Mouse (Mus musculus) lung, postnatal 0 days (tissue): ENCODE measurements at regions not wholly inside any gene's neighbourhood (a gene's known extent, or its start where the extent isn't known, plus 50 kb on each side); places are given as distances from the start of the nearest gene placed in this dataset.

Source experiments
- ATAC-seq: fragments of 200-750 bp; cut with Nextera tagmentation; 2 replicates; pipeline ENCODE4 v1.8.0; 2017; ENCODE audit warnings: moderate library complexity
- DNase-seq: peaks from one replicate; pipeline ENCODE4 v3.0.0-alpha.2; 2016; ENCODE audit warnings: low spot score
- H3K27ac ChIP-seq: fragments of 300-500 bp; sonication (generic); 2 replicates; pipeline ENCODE4 v1.5.1; 2014; ENCODE audit warnings: antibody characterized with exemption, mild to moderate bottlenecking, low read length, mixed read lengths
- H3K27me3 ChIP-seq: fragments of 300-500 bp; sonication (generic); replicated peaks from 2 replicates; pipeline ENCODE4 v1.6.1; 2014; ENCODE audit warnings: low read length, mixed read lengths; ENCODE audit not compliant: insufficient read depth
- H3K36me3 ChIP-seq: fragments of 300-500 bp; sonication (generic); 2 replicates; pipeline ENCODE4 v1.6.1; 2014; ENCODE audit warnings: low read length, mixed read lengths; ENCODE audit not compliant: insufficient read depth
- H3K4me1 ChIP-seq: fragments of 300-500 bp; sonication (generic); 2 replicates; pipeline ENCODE4 v1.6.1; 2014; ENCODE audit warnings: antibody characterized with exemption, low read depth, low read length, mixed read lengths; ENCODE audit not compliant: insufficient read depth
- H3K4me2 ChIP-seq: fragments of 300-500 bp; sonication (generic); replicated peaks from 2 replicates; pipeline ENCODE4 v1.6.1; 2014; ENCODE audit warnings: low read depth, mild to moderate bottlenecking, low read length, moderate library complexity, mixed read lengths
- H3K4me3 ChIP-seq: fragments of 300-500 bp; sonication (generic); 2 replicates; pipeline ENCODE4 v1.5.1; 2014; ENCODE audit warnings: low read depth, low read length
- H3K9ac ChIP-seq: fragments of 300-500 bp; sonication (generic); replicated peaks from 2 replicates; pipeline ENCODE4 v1.6.1; 2014; ENCODE audit warnings: low read depth, mild to moderate bottlenecking
- H3K9me3 ChIP-seq: fragments of 300-500 bp; sonication (generic); 2 replicates; pipeline ENCODE4 v1.6.1; 2016; ENCODE audit warnings: low read length, mixed read lengths
- CTCF ChIP-seq: IDR thresholded peaks from 2 replicates; pipeline ENCODE4 v1.5.1; 2016; ENCODE audit warnings: antibody characterized with exemption, mild to moderate bottlenecking
- EP300 ChIP-seq: IDR thresholded peaks from 2 replicates; pipeline ENCODE4 v1.6.1; 2016; ENCODE audit warnings: antibody characterized with exemption, mild to moderate bottlenecking, control low read depth
- WGBS: fragments of 180-500 bp; shearing (Covaris S2); extraction: QIAGEN DNeasy Blood & Tissue Kit; methylation state at CpG from one replicate; pipeline ENCODE4 v1.1.7; 2014; 5-methylcytosine and 5-hydroxymethylcytosine counted together

GRCm38 (mm10) chr4:95196106-95196505, 144.1 kb upstream of the Jun start:
- Histone ChIP-seq H3K36me3 (no peaks in the 10 kb centered on the region), H3K4me1 (0 out of 2 replicates have a peak, but pooled peaks cover 7% of the 10 kb centered on the region), H3K4me2 (no peak overlapping the region), H3K27me3 (no peaks in the 10 kb centered on the region), H3K9me3 (no peaks in the 10 kb centered on the region), H3K4me3 (no peak overlapping the region), H3K9ac (no peak overlapping the region), H3K27ac (no peak overlapping the region)
- DNase-seq (no peak), ATAC-seq (no peak)
- WGBS = 40% methylated on average over 2 of the region's 2 CpGs
- TF ChIP-seq CTCF = no peak
- no peak for TF ChIP-seq EP300

- Histone ChIP-seq H3K4me2 (no peak overlapping the region), H3K9me3 (no peaks in the 10 kb centered on the region), H3K4me1 (0 out of 2 replicates have a peak, but pooled peaks cover 7% of the 10 kb centered on the region), H3K27me3 (no peaks in the 10 kb centered on the region), H3K36me3 (no peaks in the 10 kb centered on the region), H3K4me3 (no peak overlapping the region), H3K9ac (no peak overlapping the region), H3K27ac (no peak overlapping the region)
- TF ChIP-seq EP300 = no peak
- WGBS = 38% methylated on average over 7 of the region's 7 CpGs
- ATAC-seq (no peak), DNase-seq (no peak)
Observed at GRCm38 (mm10) chr4:95197077-95197711, 145.2 kb upstream of the Jun start.

GRCm38 (mm10) chr4:95199394-95199793, 147.4 kb upstream of the Jun start:
- DNase-seq (no peak), ATAC-seq (no peak)
- no peaks in the 10 kb centered on the region for H3K4me1 ChIP-seq
- TF ChIP-seq EP300 (no peak), CTCF (no peak)
- H3K27me3 ChIP-seq = no peaks in the 10 kb centered on the region
- 85% methylated on average over 5 of the region's 5 CpGs for WGBS
- H3K27ac ChIP-seq = no peak overlapping the region
- H3K4me3 ChIP-seq = no peak overlapping the region
- no peak overlapping the region for H3K9ac ChIP-seq
- no peaks in the 10 kb centered on the region for H3K36me3 ChIP-seq
- no peaks in the 10 kb centered on the region for H3K9me3 ChIP-seq
- no peak overlapping the region for H3K4me2 ChIP-seq

GRCm38 (mm10) chr4:95200130-95200529, 148.1 kb upstream of the Jun start:
- Histone ChIP-seq H3K27me3 (no peaks in the 10 kb centered on the region), H3K9me3 (no peaks in the 10 kb centered on the region), H3K4me3 (no peak overlapping the region), H3K9ac (no peak overlapping the region), H3K4me1 (no peaks in the 10 kb centered on the region), H3K4me2 (no peak overlapping the region), H3K27ac (no peak overlapping the region), H3K36me3 (no peaks in the 10 kb centered on the region)
- WGBS = 69% methylated on average over 7 of the region's 7 CpGs
- ATAC-seq (peak; percentile 37; the same call in 1 of the 2 replicates), DNase-seq (peak; percentile 40)
- no peak for TF ChIP-seq EP300
- TF ChIP-seq CTCF = no peak

GRCm38 (mm10) chr4:95202478-95202877, 150.5 kb upstream of the Jun start:
- ATAC-seq (no peak), DNase-seq (no peak)
- TF ChIP-seq CTCF = no peak
- TF ChIP-seq EP300 = no peak
- no peak overlapping the region for H3K4me2 ChIP-seq
- H3K9me3 ChIP-seq = no peaks in the 10 kb centered on the region
- H3K9ac ChIP-seq = no peak overlapping the region
- H3K27me3 ChIP-seq = no peaks in the 10 kb centered on the region
- no peak overlapping the region for H3K4me3 ChIP-seq
- no peaks in the 10 kb centered on the region for H3K4me1 ChIP-seq
- no peak overlapping the region for H3K27ac ChIP-seq
- 80% methylated on average over 6 of the region's 6 CpGs for WGBS
- no peaks in the 10 kb centered on the region for H3K36me3 ChIP-seq

GRCm38 (mm10) chr4:95203577-95203976, 151.6 kb upstream of the Jun start:
- no peaks in the 10 kb centered on the region for H3K4me1 ChIP-seq
- no peak for DNase-seq
- TF ChIP-seq EP300 = no peak
- no peak for TF ChIP-seq CTCF

GRCm38 (mm10) chr4:95205372-95205771, 153.3 kb upstream of the Jun start:
- Histone ChIP-seq H3K4me3 (no peak overlapping the region), H3K4me1 (no peaks in the 10 kb centered on the region), H3K27me3 (no peaks in the 10 kb centered on the region), H3K27ac (no peak overlapping the region), H3K9ac (no peak overlapping the region), H3K36me3 (no peaks in the 10 kb centered on the region), H3K4me2 (no peak overlapping the region), H3K9me3 (no peaks in the 10 kb centered on the region)
- no peak for TF ChIP-seq CTCF
- no peak for TF ChIP-seq EP300
- ATAC-seq (no peak), DNase-seq (no peak)
- 83% methylated on average over 1 of the region's 1 CpGs for WGBS

More at GRCm38 (mm10) chr4:95203577-95203976, 151.6 kb upstream of the Jun start:
- no peak for ATAC-seq
- H3K27me3 ChIP-seq = no peaks in the 10 kb centered on the region
- no peaks in the 10 kb centered on the region for H3K9me3 ChIP-seq
- no peak overlapping the region for H3K9ac ChIP-seq
- H3K4me2 ChIP-seq = no peak overlapping the region
- H3K36me3 ChIP-seq = no peaks in the 10 kb centered on the region
- no peak overlapping the region for H3K27ac ChIP-seq
- H3K4me3 ChIP-seq = no peak overlapping the region
